ENCODE assay signal across 10 mouse cellular contexts in genomic region chr2:75621873-75622654, GRCm38 (mm10). TPM values are rescaled to one million over a fixed set of nuclear protein-coding genes. Genes with fewer than 3 reads are reported as not detected.
DNase-seq lines count a peak whose midpoint lies in the region; TF ChIP-seq lines count a peak whose summit lies in the region.
"Had no signal": no experiment of that assay in that cellular context is flagged by ENCODE, and none has a peak within 500 bp of the region (broad histone marks: within the 10 kb centered on the region; RNA-seq: fewer than 3 reads in every experiment).

No protein-coding gene starts in this region.

- peaks cover 7% of the 10 kb centered on the region; the same call in 1 of the 2 replicates for H3K36me3 ChIP-seq in E14TG2a.4 (ENCODE audit: insufficient read depth, low read length)

- peak; percentile 41 for DNase-seq in gastrocnemius, postnatal 14 days
- no peak for DNase-seq in gastrocnemius, adult 18-20 months (ENCODE audit: low spot score)
- no peak for DNase-seq in layer of hippocampus, adult 2 months (ENCODE audit: low spot score in 2 of 2)
- no peak for DNase-seq in layer of hippocampus, adult 18-20 months (ENCODE audit: low spot score in 2 of 2)
- DNase-seq in brain, adult 2 months (ENCODE audit: low read depth, low spot score) = peak; percentile 42
- DNase-seq in Muller cell, postnatal 12 days (ENCODE audit: inconsistent ontology term) = no peak
- DNase-seq: cerebellum, adult 9-10 months; kidney, adult 11 months had no signal

- H3K27ac ChIP-seq in layer of hippocampus, adult 2 months = no peak overlapping the region
- H3K27ac ChIP-seq: macrophage had no signal

- H3K9me3 ChIP-seq in E14TG2a.4 (ENCODE audit: low read length) = no peaks in the 10 kb centered on the region

- no peak overlapping the region for H3K4me3 ChIP-seq in layer of hippocampus, adult 2 months
- H3K4me3 ChIP-seq in E14TG2a.4 (replicated peaks; ENCODE audit: low read length) = no peak overlapping the region

- H3K27me3 ChIP-seq in E14TG2a.4 (ENCODE audit: insufficient read depth, low read length) = no peaks in the 10 kb centered on the region

- H3K4me1 ChIP-seq in E14TG2a.4 (replicated peaks; ENCODE audit: low read depth, low read length) = peaks cover 3% of the 10 kb centered on the region; the same call in 1 of the 2 replicates

- intact Hi-C loops in gastrocnemius, postnatal 14 days (cut with DNase I; ENCODE audit: low total_unique reads) = no loop called here

- peak; percentile 24; the same call in 1 of the 2 replicates for TF ChIP-seq CTCF in layer of hippocampus, adult 2 months (conservative IDR thresholded peaks at IDR 0.05)
- peak; percentile 17; the same call in 1 of the 2 replicates for TF ChIP-seq CTCF in E14TG2a.4 (conservative IDR thresholded peaks at IDR 0.05; ENCODE audit: low read length)

RNA-seq across cellular contexts. Expression of gene Hnrnpa3, which starts 37.0 kb away (rescaled TPM):
- total RNA-seq in gastrocnemius, postnatal 14 days (2021) = 100 to 1,000 TPM; 144 to 187 TPM
- 100 to 1,000 TPM; 112 to 143 TPM for total RNA-seq in gastrocnemius, adult 18-20 months (2021)
- total RNA-seq in layer of hippocampus, adult 2 months (2021) = 100 to 1,000 TPM; 305 to 319 TPM
- total RNA-seq in layer of hippocampus, adult 18-20 months (2021) = 100 to 1,000 TPM; 289 to 299 TPM

Comparison
In these comparisons a context has a peak if more than half of its experiments do, and no peak if none do; other contexts are left out.
1. DNase-seq: peak in gastrocnemius, postnatal 14 days (single experiment) and brain, adult 2 months (single experiment); none in gastrocnemius, adult 18-20 months (single experiment), layer of hippocampus, adult 2 months (0 of 2), layer of hippocampus, adult 18-20 months (0 of 2) and Muller cell, postnatal 12 days (single experiment).